Mouse (Mus musculus) CD8-positive naive resting alpha-beta T cell, adult 2 months (primary cell): Measurements from ENCODE around the gene Xbp1.
"Not testable (repeated sequence)": the region's sequence is repeated elsewhere in the genome, so short reads cannot be mapped to it uniquely, and the experiment has no call there.

Experiments used
- DNase-seq, 2 experiments: peaks; one replicate each; pipeline ENCODE4 v3.0.0; 2022; ENCODE audit warnings: low read depth in 2 of 2, low spot score in 2 of 2

Xbp1 gene

DNA sequence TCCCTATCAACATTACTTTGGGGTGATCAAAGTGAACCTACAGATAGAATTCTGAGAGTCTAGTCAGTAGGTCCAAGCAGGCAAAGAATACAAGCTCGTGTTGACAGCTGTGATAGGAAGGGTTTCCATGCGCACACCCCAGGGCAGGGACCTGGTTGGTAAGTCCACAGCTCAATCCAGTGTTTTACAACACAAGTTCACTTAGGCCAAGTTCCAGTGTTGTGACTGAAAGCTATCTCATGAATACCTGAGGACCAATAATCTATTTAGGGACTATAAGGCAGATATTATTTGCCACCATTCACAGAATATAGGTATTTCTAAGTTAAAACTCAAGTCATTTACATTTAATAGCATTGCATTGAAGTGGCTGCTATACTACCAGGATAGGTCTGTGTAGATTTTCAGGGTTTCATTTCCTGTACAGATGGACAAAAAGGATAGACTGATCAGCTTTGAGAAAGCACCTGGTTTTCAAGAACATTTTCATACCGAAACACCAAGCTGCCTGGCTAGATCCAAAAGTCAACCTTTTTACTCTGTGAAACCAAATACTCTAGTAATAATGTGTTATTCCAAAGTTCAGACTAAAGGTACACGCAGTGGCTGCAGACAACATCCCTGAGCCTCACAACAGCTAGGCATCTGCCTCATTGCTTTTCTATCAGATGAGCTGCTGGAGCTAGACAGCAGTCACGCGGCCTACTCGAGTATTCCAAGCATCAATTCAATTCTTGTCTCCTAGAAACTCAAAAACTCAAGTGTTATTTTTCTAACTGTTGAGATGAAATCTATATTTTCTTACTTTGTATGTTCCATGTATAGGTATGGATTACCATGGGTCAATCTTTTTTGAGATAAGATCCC, 6.3 kb downstream of the Xbp1 start:
- DNase-seq = no peak

DNA sequence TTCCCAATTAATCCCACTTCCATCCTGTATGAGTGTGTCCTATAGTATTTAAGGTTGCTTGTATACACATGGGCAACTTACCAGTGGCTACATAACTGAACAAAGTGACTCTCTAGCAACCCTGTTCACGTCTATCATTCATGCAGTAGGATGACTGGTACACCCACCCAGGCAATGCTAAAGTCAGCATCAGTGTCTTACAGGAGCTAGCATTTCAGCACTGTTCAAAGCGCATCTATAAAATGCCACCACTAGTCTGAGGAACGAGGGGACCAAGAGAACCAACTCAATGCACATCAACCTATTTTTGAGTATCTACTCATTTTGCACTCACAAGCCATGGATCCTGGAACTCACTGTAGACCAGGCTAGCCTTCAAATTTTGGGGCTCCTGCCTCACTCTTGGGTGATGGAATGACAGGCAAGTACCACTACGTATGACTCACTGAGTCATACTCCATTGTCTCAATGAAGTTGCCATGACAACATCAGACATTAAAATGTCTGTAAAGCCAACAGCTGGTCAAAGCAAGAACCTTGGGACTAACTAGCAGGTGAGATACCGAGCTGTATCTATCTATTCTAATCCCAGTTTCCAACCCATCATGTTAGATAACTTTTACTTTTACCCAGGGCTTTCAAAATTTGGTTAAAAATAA, 7.5 kb downstream of the Xbp1 start:
- no peak for DNase-seq

DNA sequence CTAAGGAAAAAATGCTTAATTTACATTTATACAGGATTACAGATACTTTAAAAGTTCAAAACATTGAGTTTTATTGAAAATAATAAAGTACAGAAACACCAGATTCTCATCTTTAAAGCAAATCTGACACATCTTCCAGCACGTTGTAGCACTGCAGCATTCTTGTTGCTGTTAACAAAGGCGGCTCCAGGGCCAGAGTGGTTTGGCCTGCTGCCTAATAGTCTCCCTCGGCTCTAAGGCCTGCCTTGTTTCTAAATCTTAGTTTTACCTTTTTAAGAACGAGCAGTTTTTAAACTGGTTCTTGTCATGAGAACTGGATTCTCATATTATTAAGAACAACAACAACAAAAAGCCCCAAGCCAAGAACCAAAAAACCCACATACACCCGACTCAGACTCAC, 8.4 kb downstream of the Xbp1 start:
- no peak for DNase-seq

DNA sequence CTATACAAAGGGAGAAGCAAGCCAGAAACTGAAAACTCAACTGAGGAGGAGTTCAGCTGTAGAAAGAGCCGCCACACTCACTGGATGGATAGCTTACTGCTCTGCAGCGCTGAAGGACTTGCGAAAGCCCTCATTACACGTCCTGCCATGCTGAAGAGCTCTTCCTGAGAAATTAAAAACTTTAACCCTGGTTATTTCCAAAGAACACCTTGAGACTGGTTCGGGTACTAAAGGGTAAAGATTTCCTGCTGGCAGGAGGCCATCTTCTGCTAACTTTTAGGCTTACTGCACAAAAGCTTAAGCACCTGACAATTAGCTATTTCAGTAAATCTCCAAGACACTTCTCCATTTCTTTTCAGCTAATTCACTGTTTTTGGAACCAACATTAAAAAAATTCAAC, 9.7 kb downstream of the Xbp1 start:
- DNase-seq = no peak

DNA sequence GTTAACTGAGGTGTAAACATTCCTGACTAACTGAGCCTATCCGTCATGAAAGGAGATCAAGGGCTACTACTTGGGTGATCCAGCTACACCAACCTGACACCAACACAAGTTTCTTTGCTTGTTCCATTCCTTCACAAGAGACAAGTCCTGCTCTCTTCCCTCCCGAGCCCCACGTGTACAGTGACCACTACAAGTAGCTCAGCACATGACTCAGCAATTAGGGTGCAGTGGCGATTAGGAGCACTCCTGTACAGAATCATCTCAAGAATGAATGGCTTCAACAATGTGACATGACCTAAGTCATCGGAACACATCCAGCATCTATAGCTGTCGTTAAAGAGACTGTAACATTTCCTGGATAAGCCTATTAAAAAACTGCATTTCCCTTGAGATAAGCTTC, 10.3 kb downstream of the Xbp1 start:
- no peak for DNase-seq

DNA sequence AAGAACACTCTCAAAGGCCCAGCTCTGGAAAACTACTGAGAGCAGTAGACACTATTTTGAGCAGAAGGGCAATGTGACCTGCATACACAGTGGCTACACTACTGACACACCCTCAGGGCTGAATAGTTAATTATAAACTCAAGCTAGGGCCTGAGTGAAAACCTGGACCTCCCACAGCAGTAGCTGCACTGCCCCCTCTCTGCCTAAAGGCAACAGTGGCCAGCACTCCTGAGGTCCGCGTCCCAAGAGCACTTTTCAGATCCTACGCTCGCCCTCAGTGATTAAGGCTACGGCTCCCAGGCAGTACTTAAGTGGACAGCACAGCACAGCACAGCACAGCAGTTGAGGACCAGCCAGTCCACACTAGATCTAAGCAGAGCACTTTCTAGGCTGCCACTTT, 12.6 kb downstream of the Xbp1 start:
- no peak for DNase-seq

DNA sequence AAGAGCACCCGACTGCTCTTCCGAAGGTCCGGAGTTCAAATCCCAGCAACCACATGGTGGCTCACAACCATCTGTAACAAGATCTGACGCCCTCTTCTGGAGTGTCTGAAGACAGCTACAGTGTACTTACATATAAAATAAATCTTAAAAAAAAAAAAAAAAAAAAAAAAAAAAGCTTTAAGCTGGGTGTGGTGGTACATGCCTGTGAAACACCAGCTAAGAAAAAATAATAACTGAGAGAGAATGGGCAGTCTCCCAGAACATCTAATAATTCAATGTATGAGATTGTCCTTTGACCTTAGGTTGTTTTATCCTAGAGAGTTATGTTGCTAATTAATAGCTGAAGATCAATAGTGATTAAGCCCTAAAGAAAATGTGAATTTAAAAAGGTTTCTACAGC, 17.0 kb downstream of the Xbp1 start:
- DNase-seq = not testable (repeated sequence)

DNA sequence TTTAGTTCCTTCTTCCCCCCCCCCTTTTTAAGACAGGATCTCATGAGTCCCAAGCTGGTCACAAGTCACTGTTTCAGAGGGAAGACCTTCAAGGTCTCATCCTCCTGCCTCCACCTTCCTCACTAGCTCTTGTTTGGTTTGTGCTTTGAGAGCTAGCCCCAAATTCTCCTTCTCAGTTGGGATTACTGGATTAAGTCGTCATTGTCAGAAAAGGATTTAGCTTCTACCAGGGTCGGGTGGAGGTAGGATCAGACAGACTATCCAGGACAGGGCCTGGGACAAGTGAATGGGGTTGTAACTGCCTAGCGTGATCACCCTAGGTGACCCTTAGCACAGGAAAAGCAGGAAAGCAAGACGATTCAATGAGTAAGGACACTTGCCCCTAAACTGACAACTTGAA, 19.9 kb downstream of the Xbp1 start:
- DNase-seq = no peak

DNA sequence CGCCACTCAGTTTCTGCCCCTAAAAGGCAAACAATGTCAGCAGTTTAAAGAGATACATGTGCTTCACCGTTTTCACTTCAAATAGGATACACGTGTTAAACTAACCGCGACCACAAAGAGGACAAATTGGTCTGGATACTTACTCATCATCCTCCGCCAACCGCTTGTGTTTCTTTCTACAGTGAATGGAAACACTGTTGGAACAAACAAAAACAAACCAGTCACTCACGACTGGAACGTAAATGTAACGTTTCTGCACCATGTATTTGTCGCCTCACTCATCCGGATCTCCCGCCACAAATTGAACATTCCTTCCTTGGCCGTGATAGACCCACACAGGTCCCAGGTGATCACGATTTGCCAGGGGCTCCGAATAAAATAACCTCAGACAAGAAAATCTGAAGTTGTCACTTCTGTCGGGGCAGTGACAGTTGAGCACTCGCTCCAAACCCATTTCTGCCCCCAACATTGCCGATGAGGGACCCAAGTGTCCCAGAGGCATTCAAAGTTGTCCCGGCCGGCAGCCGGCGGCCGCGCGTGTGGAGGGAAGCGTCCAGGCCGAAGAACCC, 20.9 kb downstream of the Xbp1 start:
- peak; percentile 14 to 32 for DNase-seq

DNA sequence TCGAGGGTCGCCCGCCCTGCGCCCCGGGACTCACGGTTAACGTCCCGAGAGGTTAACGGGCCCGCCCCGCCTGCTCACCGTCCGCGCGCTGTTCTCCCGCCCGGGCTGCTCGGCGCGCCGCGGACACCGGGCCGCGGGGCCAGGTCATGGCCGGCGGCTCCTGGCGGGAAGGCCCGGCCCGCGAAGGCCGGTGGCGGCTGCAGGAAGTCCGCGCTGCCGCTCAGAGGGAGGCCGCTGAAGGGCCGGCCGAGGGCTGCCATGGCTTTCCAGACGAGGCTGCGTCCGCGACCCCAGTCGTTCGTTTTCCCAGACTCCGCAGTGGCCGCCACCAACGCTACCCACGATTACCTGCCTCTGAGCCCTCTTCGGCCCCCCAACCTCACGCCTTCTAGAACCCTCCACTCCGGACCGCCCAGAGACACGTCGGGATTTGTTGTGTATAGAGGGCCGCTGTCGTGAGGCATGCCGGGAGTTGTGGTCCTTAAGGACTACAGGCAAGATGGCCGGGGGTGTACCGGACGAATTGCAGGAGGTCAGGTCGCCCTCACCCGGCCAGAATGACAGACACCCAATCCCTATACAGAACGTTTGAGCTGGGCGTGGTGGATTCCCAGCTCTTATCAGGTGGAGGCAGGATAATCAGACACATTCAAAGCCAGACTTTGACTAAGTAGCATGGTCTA, 21.5 kb downstream of the Xbp1 start, which contains the start of gene Ccdc117:
TSS of gene Ccdc117 (minus strand) at position 389 of the 683 bp plus-strand sequence.
- peak; percentile 61 to 73 for DNase-seq

DNA sequence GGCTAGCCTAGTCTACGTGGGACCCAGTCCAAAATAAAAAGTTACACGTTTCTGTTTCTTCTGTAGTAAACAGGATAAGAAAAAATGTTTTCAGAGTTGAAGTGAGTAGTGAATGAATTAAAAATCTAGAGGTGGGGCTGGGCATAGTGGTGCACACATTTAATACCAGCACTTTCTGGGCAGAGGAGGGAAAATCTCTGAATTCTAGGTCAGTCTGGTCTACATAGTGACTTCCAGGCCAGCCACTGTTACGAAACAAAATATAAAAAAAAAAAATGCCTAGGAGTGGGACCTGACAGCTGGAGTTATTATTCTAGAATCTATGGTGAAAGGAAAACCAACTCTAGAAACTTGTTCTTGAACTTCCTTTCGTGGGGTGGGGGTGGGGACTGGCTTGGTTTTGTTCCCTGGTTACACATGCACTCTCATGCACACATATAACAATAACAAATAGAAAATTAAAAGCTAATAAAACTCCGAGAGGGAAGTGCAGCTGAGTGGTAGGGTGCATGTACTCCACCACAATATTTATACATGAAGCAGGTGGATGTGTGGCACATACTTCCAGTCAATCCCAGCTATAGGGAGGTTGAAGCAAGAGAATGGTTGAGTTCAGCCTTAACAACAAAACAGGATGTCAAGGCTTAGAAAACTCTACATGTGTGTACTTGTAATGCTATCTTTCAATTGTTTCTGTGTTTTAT, 22.2 kb downstream of the Xbp1 start:
- no peak for DNase-seq

DNA sequence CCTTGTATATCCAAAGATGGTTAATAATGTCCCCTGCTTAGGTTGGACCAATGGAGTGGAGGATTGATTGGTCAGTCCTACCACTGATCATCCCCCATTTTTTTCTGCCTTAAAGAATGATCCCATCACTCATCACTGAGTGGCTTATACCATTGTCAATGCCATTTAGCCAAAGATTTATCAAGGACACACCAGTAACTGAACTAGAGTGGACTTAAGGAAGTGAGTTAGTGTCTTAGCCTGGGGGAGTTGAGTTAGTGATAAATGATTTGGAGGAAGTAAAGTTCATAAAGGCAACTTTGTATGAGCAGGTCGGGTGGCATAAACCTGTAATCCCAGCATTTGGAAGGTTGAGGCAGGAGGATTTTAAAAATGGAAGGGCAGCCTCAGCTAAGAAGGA, 22.8 kb downstream of the Xbp1 start:
- DNase-seq = no peak

DNA sequence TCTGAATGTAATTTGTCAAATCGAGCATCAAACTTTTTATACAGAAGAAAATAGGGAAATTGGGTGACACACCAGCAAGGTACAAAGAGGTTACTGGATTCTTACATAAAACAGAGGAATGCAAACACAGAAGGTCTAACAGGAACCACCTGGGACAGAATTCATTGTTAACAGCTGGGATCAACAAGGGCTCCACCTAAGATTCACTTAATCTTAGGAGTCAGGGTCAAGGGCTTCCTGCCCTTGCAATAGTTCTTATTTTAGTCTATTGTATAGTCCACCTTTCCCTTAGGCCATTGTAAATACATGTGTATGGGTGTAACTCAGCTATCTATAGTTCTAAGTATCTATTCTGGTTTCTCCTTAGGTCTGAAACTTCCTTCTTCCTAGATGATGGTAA, 24.2 kb downstream of the Xbp1 start:
- DNase-seq = not testable (repeated sequence)

DNA sequence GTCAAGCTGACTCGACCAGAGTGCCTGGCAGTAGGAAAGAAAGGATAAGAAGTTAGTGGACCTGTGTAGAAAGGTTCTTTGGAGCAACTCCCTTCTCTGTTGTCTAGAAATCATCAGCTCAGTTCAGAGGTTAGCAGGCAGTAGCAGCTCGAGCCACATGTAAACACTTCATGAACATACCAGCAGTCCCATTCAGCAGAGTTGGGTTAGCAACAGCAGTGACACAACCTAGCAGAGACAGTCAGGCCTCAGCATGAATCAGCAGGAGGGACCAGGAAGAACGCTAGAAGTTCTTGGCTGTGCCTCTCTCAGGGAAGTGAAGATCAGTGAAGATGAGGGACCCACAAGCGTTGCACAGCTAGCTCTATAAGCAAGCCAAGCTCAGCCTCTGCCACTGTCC, 25.0 kb downstream of the Xbp1 start:
- no peak for DNase-seq

DNA sequence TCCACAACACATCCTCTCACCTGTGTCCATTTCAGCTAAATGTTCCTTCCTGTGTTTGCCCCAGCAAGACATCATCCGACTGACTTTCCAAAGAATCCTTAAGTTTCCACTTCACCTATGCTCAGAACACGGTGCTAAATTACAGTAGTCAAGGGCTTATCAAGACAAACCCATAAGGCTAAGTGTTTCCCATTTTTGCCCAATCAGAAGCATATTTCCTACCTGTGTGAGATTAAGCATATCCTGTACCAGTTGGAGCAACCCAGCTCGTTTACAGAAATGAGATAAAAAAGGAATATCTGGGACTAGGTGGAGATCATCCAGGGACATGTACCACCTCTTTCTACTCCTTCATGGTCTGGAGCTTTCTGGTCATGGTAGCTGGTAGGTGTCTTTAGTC, 26.2 kb downstream of the Xbp1 start:
- no peak for DNase-seq

DNA sequence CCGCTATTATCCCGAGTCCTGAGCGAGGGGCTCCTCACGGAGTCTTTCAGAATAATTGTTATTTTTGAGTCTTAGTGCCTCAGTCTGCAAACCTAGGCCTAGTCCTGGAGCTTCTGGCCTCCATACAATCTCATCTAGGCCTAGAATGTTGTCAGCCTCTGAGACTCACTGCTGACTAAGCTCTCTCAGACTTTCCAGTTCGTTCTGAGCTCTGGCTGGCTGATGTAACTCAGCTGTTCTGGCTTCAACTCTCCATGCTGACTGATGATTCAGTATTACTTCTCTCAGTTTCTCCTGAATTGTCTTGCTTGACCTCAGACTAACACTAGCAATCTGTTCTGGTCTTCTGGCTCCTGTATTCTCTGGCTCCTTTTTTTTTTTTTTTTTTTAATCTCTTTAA, 31.0 kb downstream of the Xbp1 start:
- no peak for DNase-seq

DNA sequence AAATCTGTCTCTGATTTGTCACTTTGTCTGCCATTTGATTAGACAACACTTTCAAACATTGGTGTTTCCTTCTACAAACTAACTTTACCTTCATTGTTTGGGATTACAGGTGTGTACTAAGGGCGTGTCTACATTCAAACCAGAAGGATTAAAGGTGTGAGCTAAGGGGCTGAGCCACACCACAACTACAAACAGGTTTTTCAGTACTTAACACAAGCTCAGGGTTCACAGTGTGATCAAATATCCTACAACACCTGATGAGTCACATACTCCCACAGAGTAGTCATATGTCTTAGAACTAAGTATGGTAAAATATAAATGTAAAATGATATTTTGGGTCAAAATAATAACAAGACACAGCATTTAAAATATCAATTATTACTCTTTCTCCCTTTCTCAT, 31.5 kb downstream of the Xbp1 start:
- DNase-seq = no peak

DNA sequence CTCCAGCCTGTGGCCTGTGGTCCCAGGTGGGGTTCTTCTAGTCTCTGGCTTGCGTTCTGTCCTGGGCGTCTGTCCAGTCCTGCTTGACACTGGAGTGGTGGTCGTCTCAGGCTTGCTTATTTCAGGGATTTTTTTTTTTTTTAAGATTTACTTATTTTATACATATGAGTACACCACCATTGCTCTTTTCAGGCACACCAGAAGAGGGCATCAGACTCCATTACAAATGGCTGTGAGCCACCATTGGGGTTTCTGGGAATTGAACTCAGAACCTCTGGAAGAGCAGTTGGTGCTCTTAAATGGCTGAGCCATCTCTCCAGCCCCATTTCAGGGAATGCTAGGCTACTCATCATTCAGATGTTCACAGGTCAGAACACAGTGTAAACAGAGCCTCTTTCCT, 39.8 kb downstream of the Xbp1 start:
- DNase-seq = no peak

DNA sequence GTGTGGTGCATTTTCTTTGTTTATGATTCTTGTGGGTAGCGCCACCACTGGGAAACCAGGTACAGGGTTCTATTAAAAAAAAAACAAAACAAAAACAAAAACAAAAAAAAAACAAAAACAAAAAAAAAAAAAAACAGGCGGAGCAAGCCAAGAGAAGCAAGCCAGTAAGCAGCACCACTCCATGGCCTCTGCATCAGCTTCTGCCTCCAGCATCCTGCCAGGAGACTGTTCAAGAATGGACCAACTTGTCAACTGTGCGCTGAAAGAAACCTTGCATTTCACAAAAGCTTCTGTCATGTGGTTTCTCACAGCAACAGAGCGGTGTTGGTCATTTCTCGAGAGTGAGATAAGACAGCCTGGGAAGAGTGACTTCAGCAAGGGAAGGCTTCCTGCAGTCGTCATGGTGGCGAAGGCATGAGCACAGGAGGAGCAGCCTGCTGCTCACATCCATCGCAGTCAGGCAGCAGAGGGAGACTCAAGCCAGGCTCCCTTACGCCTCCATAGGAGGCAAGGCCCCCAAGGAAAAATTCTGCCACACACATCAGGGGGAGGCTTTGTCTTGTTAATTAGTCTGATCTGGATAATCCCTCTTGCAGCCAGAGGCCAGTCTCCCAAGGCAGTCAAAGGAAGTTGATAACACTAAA, 42.3 kb downstream of the Xbp1 start:
- no peak for DNase-seq

DNA sequence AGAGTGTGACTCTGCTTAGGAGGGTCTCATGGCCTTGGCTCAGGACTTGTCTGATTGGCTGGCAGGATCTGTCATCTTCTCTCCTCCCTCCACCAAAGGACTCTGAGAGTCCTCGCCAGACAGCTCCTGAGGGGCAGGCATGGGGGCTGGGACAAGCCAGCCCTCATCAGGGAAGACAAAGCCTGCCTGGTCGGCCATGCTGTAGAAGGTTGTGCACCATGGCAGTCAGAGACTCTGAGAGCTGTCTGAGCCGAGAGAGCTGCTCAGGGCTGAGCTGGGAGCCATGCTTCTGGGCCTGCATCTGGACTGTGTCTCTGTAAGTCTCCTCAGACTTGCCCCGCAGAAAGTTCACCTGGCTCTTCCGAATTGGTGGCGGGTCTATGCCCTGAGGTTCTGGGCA, 43.4 kb downstream of the Xbp1 start:
- DNase-seq = no peak

DNA sequence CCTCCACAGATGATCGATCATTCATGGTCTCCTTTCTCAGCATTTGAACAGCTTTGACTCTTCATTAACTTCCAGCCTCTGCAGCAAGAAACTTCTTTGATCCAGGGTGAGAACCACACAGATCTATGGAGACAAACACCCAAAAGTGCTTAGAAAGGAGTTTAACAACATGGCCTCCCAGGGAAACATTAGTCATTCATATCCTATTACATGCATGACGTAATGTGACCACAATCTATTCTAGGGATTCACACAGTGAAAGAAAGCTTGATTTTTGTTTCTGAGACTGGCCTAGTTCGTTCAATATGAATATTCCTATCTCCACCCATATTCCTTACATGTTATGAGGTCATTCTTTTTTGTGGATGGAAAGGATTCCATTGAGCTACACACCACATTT, 45.1 kb downstream of the Xbp1 start:
- DNase-seq = no peak
